Mouse (Mus musculus) heart, embryonic 12.5 days (tissue): Measurements from ENCODE around the gene Sept5. TPM values are rescaled to one million over a fixed set of nuclear protein-coding genes. Genes with fewer than 3 reads are reported as not detected.
A peak's percentile ranks its signal among the peaks of the same experiment; 100 is the strongest.

Experiments used
- ATAC-seq: fragments of 200-750 bp; cut with Nextera tagmentation; 2 replicates; pipeline ENCODE4 v1.8.0; 2017; ENCODE audit warnings: moderate TSS enrichment, moderate library complexity; ENCODE audit not compliant: insufficient number of reproducible peaks, low FRiP score
- H3K27ac ChIP-seq: fragments of 300-500 bp; sonication (generic); 2 replicates; pipeline ENCODE4 v1.5.1; 2016; ENCODE audit warnings: mild to moderate bottlenecking, moderate library complexity; ENCODE audit not compliant: poor library complexity, severe bottlenecking
- H3K27me3 ChIP-seq: fragments of 300-500 bp; sonication (generic); replicated peaks from 2 replicates; pipeline ENCODE4 v1.6.1; 2016; ENCODE audit warnings: mild to moderate bottlenecking, moderate library complexity
- H3K36me3 ChIP-seq: fragments of 300-500 bp; sonication (generic); 2 replicates; pipeline ENCODE4 v1.6.1; 2016; ENCODE audit warnings: mild to moderate bottlenecking, moderate library complexity
- H3K4me1 ChIP-seq: fragments of 300-500 bp; sonication (generic); replicated peaks from 2 replicates; pipeline ENCODE4 v1.6.1; 2016; ENCODE audit warnings: mild to moderate bottlenecking
- H3K4me2 ChIP-seq: fragments of 300-500 bp; sonication (generic); 2 replicates; pipeline ENCODE4 v1.6.1; 2016; ENCODE audit warnings: mild to moderate bottlenecking, moderate library complexity
- H3K4me3 ChIP-seq: fragments of 300-500 bp; sonication (generic); 2 replicates; pipeline ENCODE4 v1.5.1; 2016; ENCODE audit warnings: mild to moderate bottlenecking
- H3K9ac ChIP-seq: fragments of 300-500 bp; sonication (generic); 2 replicates; pipeline ENCODE4 v1.6.1; 2016; ENCODE audit warnings: mild to moderate bottlenecking, moderate library complexity
- H3K9me3 ChIP-seq: fragments of 300-500 bp; sonication (generic); replicated peaks from 2 replicates; pipeline ENCODE4 v1.6.1; 2016; ENCODE audit warnings: mild to moderate bottlenecking, moderate library complexity
- WGBS: fragments of 180-500 bp; shearing (Covaris S2); methylation state at CpG from one replicate; pipeline ENCODE4 v1.1.7; 2016; 5-methylcytosine and 5-hydroxymethylcytosine counted together
- polyA plus RNA-seq: library from polyadenylated mRNA; unstranded; fragments of >200 nt; fragmentation: Nextera tagmentation; extraction: Ambion mirVana; gene quantifications from 2 replicates; pipeline ENCODE4 v1.2.1, GENCODE M21; 2016

Gene Sept5
- polyA plus RNA-seq, 1 experiment from 2014 or later, result 6.5 TPM

- no peak overlapping the region for H3K27ac ChIP-seq
These were observed 20.7 kb downstream of the Sept5 start for GRCm38 (mm10) chr16:18609099-18609498.

DNA sequence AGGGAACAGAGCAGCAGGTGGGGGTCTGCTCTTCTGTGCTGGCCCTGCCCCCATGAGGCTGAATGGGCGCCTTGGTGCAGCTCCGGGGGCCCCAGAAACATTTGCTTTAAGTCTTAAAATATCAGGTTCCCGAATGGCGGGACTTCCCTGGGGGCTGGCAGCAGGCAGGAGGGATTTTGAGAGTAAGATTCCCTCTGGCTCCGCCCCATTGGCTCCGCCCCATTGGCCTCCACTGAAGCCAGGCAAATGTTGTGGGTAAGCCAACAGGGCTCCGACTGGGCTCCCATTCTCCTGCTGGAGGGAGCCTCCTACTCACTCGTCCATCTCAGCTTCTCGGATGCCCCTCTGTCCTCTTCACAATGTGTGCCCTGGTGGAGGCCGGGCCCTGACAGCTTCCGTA lies 21.5 kb downstream of the Sept5 start:
- H3K4me1 ChIP-seq, result peaks cover 38% of the 10 kb centered on the region
- WGBS, result 11% methylated on average over 11 of the region's 11 CpGs
- H3K9me3 ChIP-seq, result no peaks in the 10 kb centered on the region
- H3K27ac ChIP-seq, result no peak overlapping the region
- no peaks in the 10 kb centered on the region for H3K36me3 ChIP-seq
- no peak overlapping the region; the same call in 1 of the 2 replicates for H3K4me3 ChIP-seq
- H3K9ac ChIP-seq, result no peak overlapping the region
- peaks cover 62% of the 10 kb centered on the region for H3K27me3 ChIP-seq
- H3K4me2 ChIP-seq, result 0 out of 2 replicates have a peak overlapping the region, but pooled peaks have one; percentile 6
- ATAC-seq, result no peak

More at GRCm38 (mm10) chr16:18609099-18609498, 20.7 kb downstream of the Sept5 start:
- H3K27me3 ChIP-seq, result peaks cover 69% of the 10 kb centered on the region
- peaks cover 32% of the 10 kb centered on the region for H3K4me1 ChIP-seq
- 71% methylated on average over 2 of the region's 2 CpGs for WGBS
- H3K4me2 ChIP-seq, result no peak overlapping the region
- no peak for ATAC-seq
- H3K9ac ChIP-seq, result no peak overlapping the region
- H3K9me3 ChIP-seq, result no peaks in the 10 kb centered on the region
- no peaks in the 10 kb centered on the region for H3K36me3 ChIP-seq
- no peak overlapping the region for H3K4me3 ChIP-seq

DNA sequence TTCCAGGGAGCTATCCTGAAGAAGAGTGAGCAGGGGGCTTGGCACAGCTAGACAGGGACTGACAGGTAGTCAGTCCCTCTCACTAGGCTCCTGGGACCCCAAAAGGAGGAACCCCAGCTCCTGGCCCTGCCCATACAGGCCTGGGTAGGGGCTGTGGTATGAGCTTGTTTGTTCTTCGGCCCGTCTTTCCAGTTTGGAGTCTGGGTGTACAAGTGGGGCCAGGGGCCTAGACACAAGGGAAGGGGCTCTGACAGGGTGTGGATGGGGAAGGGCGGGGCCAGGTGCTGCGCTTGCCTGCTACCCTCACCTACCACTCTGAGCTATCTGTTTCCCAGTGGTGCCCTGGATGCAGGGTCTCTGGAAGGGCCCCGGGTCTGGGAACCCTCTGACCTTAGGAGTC lies 24.0 kb downstream of the Sept5 start:
- WGBS, result 75% methylated on average over 5 of the region's 5 CpGs
- no peak overlapping the region for H3K27ac ChIP-seq
- no peak overlapping the region for H3K9ac ChIP-seq
- H3K4me1 ChIP-seq, result peaks cover 37% of the 10 kb centered on the region
- ATAC-seq, result no peak
- peaks cover 37% of the 10 kb centered on the region for H3K27me3 ChIP-seq
- no peaks in the 10 kb centered on the region for H3K36me3 ChIP-seq
- no peak overlapping the region for H3K4me3 ChIP-seq
- H3K9me3 ChIP-seq, result no peaks in the 10 kb centered on the region
- H3K4me2 ChIP-seq, result no peak overlapping the region

DNA sequence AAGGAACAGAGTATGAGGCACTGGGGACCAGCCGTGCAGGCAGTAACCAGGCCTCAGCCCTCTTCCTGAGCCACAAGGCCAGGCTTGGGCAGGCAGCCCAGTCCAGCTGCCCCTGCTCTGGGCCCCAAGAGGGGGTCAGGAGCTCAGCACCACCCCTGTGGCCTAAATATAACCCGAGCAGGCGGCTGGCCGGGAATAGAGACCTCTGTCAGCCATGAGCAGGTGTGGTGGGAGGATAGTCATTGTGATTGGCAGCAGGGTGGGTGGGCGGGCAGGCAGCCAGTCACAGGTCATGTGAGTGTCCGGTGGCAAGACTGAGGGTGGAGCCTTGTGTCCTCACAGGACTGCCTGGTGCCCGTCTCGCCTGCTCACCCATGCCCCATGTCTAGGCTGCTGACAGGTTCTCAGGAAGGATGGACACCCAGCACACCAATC lies 25.5 kb downstream of the Sept5 start:
- peak overlapping the region; percentile 46 for H3K27ac ChIP-seq
- H3K4me2 ChIP-seq, result 0 out of 2 replicates have a peak overlapping the region, but pooled peaks have one; percentile 8
- no peaks in the 10 kb centered on the region for H3K9me3 ChIP-seq
- H3K36me3 ChIP-seq, result no peaks in the 10 kb centered on the region
- peaks cover 37% of the 10 kb centered on the region for H3K4me1 ChIP-seq
- 36% methylated on average over 8 of the region's 8 CpGs for WGBS
- peak overlapping the region; percentile 53 for H3K9ac ChIP-seq
- H3K4me3 ChIP-seq, result no peak overlapping the region
- peak; percentile 43; the same call in 1 of the 2 replicates for ATAC-seq
- H3K27me3 ChIP-seq, result peaks cover 23% of the 10 kb centered on the region

DNA sequence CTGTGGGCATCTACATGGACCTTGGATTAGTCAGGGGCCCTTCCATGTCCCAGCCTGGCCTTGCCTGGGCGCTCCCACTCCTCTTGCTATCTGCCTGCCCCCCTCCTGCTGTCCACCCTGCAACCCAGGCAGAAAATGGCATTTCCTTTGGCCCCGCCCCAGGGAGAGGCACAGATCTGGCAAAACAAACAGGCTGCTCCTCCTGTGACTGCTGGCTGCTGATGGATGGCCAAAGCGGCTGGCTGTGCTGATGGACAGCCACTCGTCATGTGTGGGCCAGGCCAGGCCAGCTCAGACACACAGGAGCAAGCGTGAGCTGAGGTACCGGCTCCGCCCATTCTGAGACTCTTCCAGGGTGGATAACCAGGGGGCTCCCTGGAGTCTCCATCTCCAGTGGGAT lies 28.3 kb downstream of the Sept5 start:
- H3K36me3 ChIP-seq, result no peaks in the 10 kb centered on the region
- H3K4me2 ChIP-seq, result no peak overlapping the region
- H3K9ac ChIP-seq, result no peak overlapping the region
- 43% methylated on average over 7 of the region's 7 CpGs for WGBS
- ATAC-seq, result 0 out of 2 replicates have a peak, but pooled peaks have one; percentile 3
- no peak overlapping the region for H3K27ac ChIP-seq
- no peak overlapping the region for H3K4me3 ChIP-seq
- peaks cover 32% of the 10 kb centered on the region for H3K4me1 ChIP-seq
- H3K27me3 ChIP-seq, result peaks cover 4% of the 10 kb centered on the region; the same call in 1 of the 2 replicates
- no peaks in the 10 kb centered on the region for H3K9me3 ChIP-seq

- no peaks in the 10 kb centered on the region for H3K36me3 ChIP-seq
- H3K4me3 ChIP-seq, result no peak overlapping the region
- H3K4me2 ChIP-seq, result no peak overlapping the region
- peaks cover 14% of the 10 kb centered on the region; the same call in 1 of the 2 replicates for H3K4me1 ChIP-seq
- no peak overlapping the region for H3K27ac ChIP-seq
- no peak overlapping the region for H3K9ac ChIP-seq
- peaks cover 32% of the 10 kb centered on the region for H3K27me3 ChIP-seq
- 61% methylated on average over 3 of the region's 3 CpGs for WGBS
- no peak for ATAC-seq
- no peaks in the 10 kb centered on the region for H3K9me3 ChIP-seq
These were observed 31.7 kb downstream of the Sept5 start for GRCm38 (mm10) chr16:18598006-18598405.

- H3K27ac ChIP-seq, result no peak overlapping the region
- WGBS, result 57% methylated on average over 5 of the region's 5 CpGs
- no peaks in the 10 kb centered on the region for H3K36me3 ChIP-seq
- peaks cover 10% of the 10 kb centered on the region for H3K4me1 ChIP-seq
- H3K4me3 ChIP-seq, result no peak overlapping the region
- H3K27me3 ChIP-seq, result peaks cover 47% of the 10 kb centered on the region
- no peak overlapping the region for H3K9ac ChIP-seq
- no peak overlapping the region for H3K4me2 ChIP-seq
- H3K9me3 ChIP-seq, result no peaks in the 10 kb centered on the region
- ATAC-seq, result 0 out of 2 replicates have a peak, but pooled peaks have one; percentile 31
These were observed 33.5 kb downstream of the Sept5 start for GRCm38 (mm10) chr16:18596255-18596654.

- H3K4me3 ChIP-seq, result no peak overlapping the region
- H3K27me3 ChIP-seq, result peaks cover 70% of the 10 kb centered on the region
- no peak overlapping the region for H3K27ac ChIP-seq
- H3K4me2 ChIP-seq, result no peak overlapping the region
- no peak overlapping the region for H3K9ac ChIP-seq
- no peaks in the 10 kb centered on the region for H3K9me3 ChIP-seq
- no peaks in the 10 kb centered on the region for H3K36me3 ChIP-seq
- peaks cover 22% of the 10 kb centered on the region for H3K4me1 ChIP-seq
- WGBS, result 59% methylated on average over 2 of the region's 2 CpGs
- ATAC-seq, result no peak
These were observed 35.8 kb downstream of the Sept5 start for GRCm38 (mm10) chr16:18593930-18594329.

DNA sequence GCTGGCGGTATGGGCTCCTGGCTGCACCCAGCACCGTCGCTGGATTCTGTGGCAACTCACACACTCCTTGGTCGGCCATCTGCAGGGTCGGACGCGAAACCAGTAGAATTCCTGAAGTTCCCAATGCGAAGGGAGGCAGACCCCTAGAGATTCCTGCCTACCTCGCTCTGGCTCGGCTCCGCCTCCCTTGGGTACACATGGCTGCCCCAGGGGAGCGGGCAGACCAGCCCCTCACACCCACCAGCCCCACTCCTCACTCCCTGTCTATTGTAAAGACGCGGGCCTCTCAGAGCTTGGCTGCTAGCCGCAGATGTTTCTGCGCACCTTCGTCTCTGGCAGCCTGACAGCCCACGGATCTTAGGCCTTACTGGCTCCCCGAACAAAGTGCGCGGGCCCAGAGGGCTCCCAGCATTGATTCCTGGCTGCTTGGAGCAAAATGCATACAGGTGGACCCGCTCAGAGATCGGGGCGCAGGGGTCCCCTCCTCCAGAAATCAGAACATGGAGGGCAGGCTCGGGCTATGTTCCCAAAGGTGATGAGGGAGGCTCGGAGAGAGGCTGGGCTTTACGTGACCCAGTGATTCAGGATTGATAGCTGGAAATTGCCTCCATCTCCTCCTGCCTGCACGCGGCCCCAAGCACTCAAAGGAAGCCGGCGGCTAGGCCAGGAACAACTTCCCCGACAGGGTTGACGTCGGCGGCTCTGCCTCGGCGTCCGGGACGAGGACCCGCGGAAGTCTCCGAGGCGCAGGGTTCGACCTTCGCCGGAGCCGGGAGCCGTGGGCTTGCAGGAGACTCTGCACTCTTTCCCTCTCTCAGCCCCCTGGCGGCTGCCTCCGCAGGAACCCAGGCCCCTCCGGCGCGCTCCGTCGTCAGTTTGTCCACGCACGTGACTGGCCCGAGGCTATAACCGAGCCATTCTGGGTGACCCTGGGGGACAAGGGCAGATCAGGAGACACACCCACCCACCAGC lies 38.4 kb downstream of the Sept5 start:
- Histone ChIP-seq H3K27me3 (peaks cover 93% of the 10 kb centered on the region), H3K4me1 (peaks cover 40% of the 10 kb centered on the region), H3K9ac (peak overlapping the region; percentile 21; the same call in 1 of the 2 replicates), H3K27ac (no peak overlapping the region), H3K36me3 (no peaks in the 10 kb centered on the region), H3K4me2 (peak overlapping the region; percentile 66), H3K4me3 (peak overlapping the region; percentile 34), H3K9me3 (no peaks in the 10 kb centered on the region)
- 0 out of 2 replicates have a peak, but pooled peaks have one; percentile 20 for ATAC-seq
- WGBS, result 1% methylated on average over 59 of the region's 59 CpGs

GRCm38 (mm10) chr16:18589804-18590790 lies 39.7 kb downstream of the Sept5 start, which contains the start of gene Tbx1:
Tbx1 (minus strand) TSS chr16:18590671.
- Histone ChIP-seq H3K9ac (peak within 1 kb of the TSS; percentile 21; the same call in 1 of the 2 replicates), H3K27ac (no peak within 1 kb of the TSS)
- no peak for ATAC-seq

More at GRCm38 (mm10) chr16:18589804-18590790, 39.7 kb downstream of the Sept5 start, which contains the start of gene Tbx1:
- peak within 1 kb of the TSS; percentile 39 for H3K4me3 ChIP-seq
- H3K9me3 ChIP-seq, result no peaks in the 10 kb centered on the region
- H3K4me2 ChIP-seq, result peak within 1 kb of the TSS; percentile 66
- 3% methylated on average over 48 of the region's 48 CpGs for WGBS
- no peaks in the 10 kb centered on the region for H3K36me3 ChIP-seq
- peaks cover 51% of the 10 kb centered on the region for H3K4me1 ChIP-seq
- peaks cover 95% of the 10 kb centered on the region for H3K27me3 ChIP-seq
